Comparison of ENCODE assay signal across 10 mouse cellular contexts in the genomic region with DNA sequence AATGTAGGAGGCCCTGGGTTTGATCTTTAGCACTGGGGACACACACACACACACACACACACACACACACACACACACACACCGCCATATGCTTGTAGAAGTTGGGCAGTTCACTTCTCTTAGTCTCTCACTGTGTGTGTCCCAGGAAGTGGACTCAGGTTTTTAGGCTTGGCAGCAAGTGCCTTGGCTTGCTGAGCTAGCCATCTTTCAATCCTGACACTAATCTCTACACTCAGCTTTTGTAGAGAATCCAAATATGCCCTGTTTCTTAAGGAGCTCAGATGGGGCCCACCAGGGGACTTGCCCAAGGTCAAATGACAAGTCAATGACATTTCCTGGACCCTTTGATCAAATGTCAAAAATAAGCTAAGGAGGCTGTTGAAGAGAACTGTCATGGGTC. TPM values are rescaled to one million over a fixed set of nuclear protein-coding genes. Genes with fewer than 3 reads are reported as not detected.
DNase-seq lines count a peak whose midpoint lies in the region; ATAC-seq and TF ChIP-seq lines count a peak whose summit lies in the region.
"Had no signal": no experiment of that assay in that cellular context is flagged by ENCODE, and none has a peak within 500 bp of the region (broad histone marks: within the 10 kb centered on the region; RNA-seq: fewer than 3 reads in every experiment).

No protein-coding gene starts in this region.

- H3K27ac ChIP-seq in heart, embryonic 15.5 days = peak overlapping the region; percentile 4; the same call in 1 of the 2 replicates
- no peak overlapping the region for H3K27ac ChIP-seq in hindbrain, embryonic 12.5 days
- H3K27ac ChIP-seq in midbrain, embryonic 11.5 days (ENCODE audit: low read depth, low read length) = no peak overlapping the region

- no peak for DNase-seq in heart, postnatal 36 days
- no peak for DNase-seq in midbrain, embryonic 11.5 days (ENCODE audit: low spot score, missing footprints)
- DNase-seq in ovary, postnatal 10 days (ENCODE audit: low spot score) = no peak
- no peak for DNase-seq in layer of hippocampus, adult 9-10 months (ENCODE audit: low spot score)

- no peaks in the 10 kb centered on the region for H3K36me3 ChIP-seq in heart, embryonic 15.5 days
- no peaks in the 10 kb centered on the region for H3K36me3 ChIP-seq in E14TG2a.4 (ENCODE audit: insufficient read depth, low read length)
- no peaks in the 10 kb centered on the region for H3K36me3 ChIP-seq in hindbrain, embryonic 12.5 days
- H3K36me3 ChIP-seq in midbrain, embryonic 11.5 days (ENCODE audit: control insufficient read depth, insufficient read depth, low read length) = no peaks in the 10 kb centered on the region

- no peak for ATAC-seq in heart, embryonic 15.5 days (replicated peaks; ENCODE audit: insufficient number of reproducible peaks, insufficient read depth, low FRiP score, low read depth)
- ATAC-seq in hindbrain, embryonic 12.5 days (ENCODE audit: low FRiP score) = no peak
- ATAC-seq in midbrain, embryonic 11.5 days (ENCODE audit: low FRiP score) = no peak
- ATAC-seq in erythroblast, adult 5-6 weeks (replicated peaks; ENCODE audit: low FRiP score, poor library complexity, severe bottlenecking) = no peak

- no peak overlapping the region for H3K9ac ChIP-seq in heart, embryonic 15.5 days
- no peak overlapping the region for H3K9ac ChIP-seq in hindbrain, embryonic 12.5 days
- peak overlapping the region; percentile 51; the same call in 1 of the 2 replicates for H3K9ac ChIP-seq in midbrain, embryonic 11.5 days (ENCODE audit: low read length)

- WGBS in heart, embryonic 15.5 days = 88% methylated on average over 1 of the region's 1 CpGs
- WGBS in hindbrain, embryonic 12.5 days = 89% methylated on average over 1 of the region's 1 CpGs
- 80% methylated on average over 1 of the region's 1 CpGs for WGBS in midbrain, embryonic 11.5 days

- H3K4me3 ChIP-seq in heart, embryonic 15.5 days = no peak overlapping the region
- peak overlapping the region; percentile 68 for H3K4me3 ChIP-seq in E14TG2a.4 (replicated peaks; ENCODE audit: low read length)
- H3K4me3 ChIP-seq in hindbrain, embryonic 12.5 days = no peak overlapping the region
- no peak overlapping the region for H3K4me3 ChIP-seq in midbrain, embryonic 11.5 days (ENCODE audit: low read depth, low read length)

- no peaks in the 10 kb centered on the region; the same call in 1 of the 2 replicates for H3K27me3 ChIP-seq in heart, embryonic 15.5 days
- H3K27me3 ChIP-seq in E14TG2a.4 (ENCODE audit: insufficient read depth, low read length) = 0 out of 2 replicates have a peak, but pooled peaks cover 3% of the 10 kb centered on the region
- H3K27me3 ChIP-seq in hindbrain, embryonic 12.5 days = peaks cover 2% of the 10 kb centered on the region; the same call in 1 of the 2 replicates
- H3K27me3 ChIP-seq in midbrain, embryonic 11.5 days (ENCODE audit: control insufficient read depth, insufficient read depth, low read length) = no peaks in the 10 kb centered on the region

- intact Hi-C loops in heart, postnatal 36 days (cut with DNase I) = no loop called here

- H3K9me3 ChIP-seq in heart, embryonic 15.5 days (replicated peaks) = no peaks in the 10 kb centered on the region
- H3K9me3 ChIP-seq in E14TG2a.4 (ENCODE audit: low read length) = no peaks in the 10 kb centered on the region
- no peaks in the 10 kb centered on the region for H3K9me3 ChIP-seq in hindbrain, embryonic 12.5 days (replicated peaks)
- no peaks in the 10 kb centered on the region for H3K9me3 ChIP-seq in midbrain, embryonic 11.5 days (ENCODE audit: control insufficient read depth, low read length)

- no peak for TF ChIP-seq CTCF in E14TG2a.4 (conservative IDR thresholded peaks at IDR 0.05; ENCODE audit: low read length)

- H3K4me2 ChIP-seq in heart, embryonic 15.5 days = peak overlapping the region; percentile 31
- peak overlapping the region; percentile 30; the same call in 1 of the 2 replicates for H3K4me2 ChIP-seq in hindbrain, embryonic 12.5 days (replicated peaks)
- H3K4me2 ChIP-seq in midbrain, embryonic 11.5 days = peak overlapping the region; percentile 28; the same call in 1 of the 2 replicates

- peaks cover 52% of the 10 kb centered on the region for H3K4me1 ChIP-seq in heart, embryonic 15.5 days (replicated peaks)
- H3K4me1 ChIP-seq in E14TG2a.4 (replicated peaks; ENCODE audit: low read depth, low read length) = peaks cover 72% of the 10 kb centered on the region
- peaks cover 11% of the 10 kb centered on the region for H3K4me1 ChIP-seq in hindbrain, embryonic 12.5 days
- H3K4me1 ChIP-seq in midbrain, embryonic 11.5 days (ENCODE audit: control insufficient read depth, insufficient read depth, low read length) = peaks cover 5% of the 10 kb centered on the region

RNA-seq across cellular contexts. Expression of gene Sys1, which starts 0.4 kb away (rescaled TPM):
- polyA plus RNA-seq in heart, embryonic 15.5 days (2015; fragmentation: Nextera tagmentation; extraction: Ambion mirVana) = 32.0 and 40.4 TPM in 2 replicates
- 10 to 100 TPM; 23.0 to 24.6 TPM for total RNA-seq in heart, postnatal 36 days (2021)
- polyA plus RNA-seq in hindbrain, embryonic 12.5 days (2016; fragmentation: Nextera tagmentation; extraction: Ambion mirVana) = 65.1 and 71.5 TPM in 2 replicates
- polyA plus RNA-seq in midbrain, embryonic 11.5 days (2014; fragmentation: Nextera tagmentation; extraction: Ambion mirVana) = 62.0 and 63.6 TPM in 2 replicates
- total RNA-seq in erythroblast, adult 5-6 weeks (2015; ENCODE audit: low replicate concordance) = 7.1 and 9.8 TPM in 2 replicates
- 3.7 and 17.0 TPM in 2 replicates for total RNA-seq in erythroblast, adult 5-6 weeks (2017; ENCODE audit: low replicate concordance)

RNA-seq across cellular contexts. Expression of gene Gm20458, which starts 4.4 kb away (rescaled TPM):
- polyA plus RNA-seq in heart, embryonic 15.5 days (2015; fragmentation: Nextera tagmentation; extraction: Ambion mirVana) = 10.5 and 13.5 TPM in 2 replicates
- total RNA-seq in heart, postnatal 36 days (2021) = 1 to 10 TPM; 7.6 to 7.7 TPM
- polyA plus RNA-seq in hindbrain, embryonic 12.5 days (2016; fragmentation: Nextera tagmentation; extraction: Ambion mirVana) = 1.2 and 5.7 TPM in 2 replicates
- polyA plus RNA-seq in midbrain, embryonic 11.5 days (2014; fragmentation: Nextera tagmentation; extraction: Ambion mirVana) = 4.7 and 5.0 TPM in 2 replicates
- total RNA-seq in erythroblast, adult 5-6 weeks (2015; ENCODE audit: low replicate concordance) = not detected in 2 replicates
- not detected in 2 replicates for total RNA-seq in erythroblast, adult 5-6 weeks (2017; ENCODE audit: low replicate concordance)

RNA-seq across cellular contexts. Expression of gene Sdc4, which starts 12.7 kb away (rescaled TPM):
- polyA plus RNA-seq in heart, embryonic 15.5 days (2015; fragmentation: Nextera tagmentation; extraction: Ambion mirVana) = 41.9 and 56.5 TPM in 2 replicates
- 10 to 100 TPM; 20.6 to 20.7 TPM for total RNA-seq in heart, postnatal 36 days (2021)
- polyA plus RNA-seq in hindbrain, embryonic 12.5 days (2016; fragmentation: Nextera tagmentation; extraction: Ambion mirVana) = 17.6 and 18.8 TPM in 2 replicates
- 9.7 and 9.9 TPM in 2 replicates for polyA plus RNA-seq in midbrain, embryonic 11.5 days (2014; fragmentation: Nextera tagmentation; extraction: Ambion mirVana)
- total RNA-seq in erythroblast, adult 5-6 weeks (2015; ENCODE audit: low replicate concordance) = 0.38 and 0.42 TPM in 2 replicates
- 0.09 and 0.98 TPM in 2 replicates for total RNA-seq in erythroblast, adult 5-6 weeks (2017; ENCODE audit: low replicate concordance)

RNA-seq across cellular contexts. Expression of gene Trp53tg5, which starts 17.1 kb away (rescaled TPM):
- not detected in 2 replicates for polyA plus RNA-seq in heart, embryonic 15.5 days (2015; fragmentation: Nextera tagmentation; extraction: Ambion mirVana)
- total RNA-seq in heart, postnatal 36 days (2021) = not detected
- not detected in 2 replicates for polyA plus RNA-seq in hindbrain, embryonic 12.5 days (2016; fragmentation: Nextera tagmentation; extraction: Ambion mirVana)
- not detected in 2 replicates for polyA plus RNA-seq in midbrain, embryonic 11.5 days (2014; fragmentation: Nextera tagmentation; extraction: Ambion mirVana)
- not detected in 2 replicates for total RNA-seq in erythroblast, adult 5-6 weeks (2015; ENCODE audit: low replicate concordance)
- total RNA-seq in erythroblast, adult 5-6 weeks (2017; ENCODE audit: low replicate concordance) = not detected in 2 replicates
- total RNA-seq: layer of hippocampus, postnatal 36 days had no signal
- polyA plus RNA-seq: brain, embryonic 14.5 days had no signal

RNA-seq across cellular contexts. Expression of gene Dbndd2, which starts 29.5 kb away (rescaled TPM):
- 8.6 and 16.5 TPM in 2 replicates for polyA plus RNA-seq in heart, embryonic 15.5 days (2015; fragmentation: Nextera tagmentation; extraction: Ambion mirVana)
- 10 to 100 TPM; 14.3 to 15.8 TPM for total RNA-seq in heart, postnatal 36 days (2021)
- polyA plus RNA-seq in hindbrain, embryonic 12.5 days (2016; fragmentation: Nextera tagmentation; extraction: Ambion mirVana) = 5.1 and 7.2 TPM in 2 replicates
- 3.1 and 3.4 TPM in 2 replicates for polyA plus RNA-seq in midbrain, embryonic 11.5 days (2014; fragmentation: Nextera tagmentation; extraction: Ambion mirVana)
- 2.1 TPM in 1 of 2 replicates, not detected in the other for total RNA-seq in erythroblast, adult 5-6 weeks (2015; ENCODE audit: low replicate concordance)
- 0.84 and 3.9 TPM in 2 replicates for total RNA-seq in erythroblast, adult 5-6 weeks (2017; ENCODE audit: low replicate concordance)
